Mouse (Mus musculus) right cerebral cortex, postnatal 14 days (tissue): Measurements from ENCODE around the gene Pramef12.
A peak's percentile ranks its signal among the peaks of the same experiment; 100 is the strongest.
"Not testable (repeated sequence)": the region's sequence is repeated elsewhere in the genome, so short reads cannot be mapped to it uniquely, and the experiment has no call there.

Experiments
- DNase-seq: peaks from one replicate; pipeline ENCODE4 v3.0.0; 2022

The Pramef12 gene

DNA sequence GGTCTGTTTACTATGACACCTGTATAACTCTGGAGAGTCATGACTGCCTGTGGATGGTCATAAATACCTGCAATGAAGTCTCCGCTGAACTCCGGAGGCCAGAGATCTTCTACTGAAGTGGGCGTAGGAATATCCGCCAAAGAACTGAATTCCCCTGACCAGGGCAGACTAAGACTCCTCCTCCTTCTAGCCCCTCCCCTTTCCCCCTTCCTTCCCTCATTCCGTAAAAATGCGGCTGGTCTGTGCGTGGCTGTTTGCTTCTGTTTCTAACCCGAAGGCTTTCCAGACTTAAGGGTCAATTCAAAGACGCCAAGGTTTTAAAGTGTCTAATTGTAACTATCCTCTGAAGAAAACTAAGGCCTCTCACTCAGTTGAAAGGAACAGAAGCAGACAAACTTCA lies at the start of gene Pramef12:
Gene Pramef12 (minus strand): TSS at position 175 of the 400 bp plus-strand sequence.
- DNase-seq: no peak

GRCm38 (mm10) chr4:144453217-144453616 lies 45.0 kb upstream of the Pramef12 start, which contains the start of gene Gm9944:
Gene Gm9944, minus strand, starts transcription at chr4:144453317.
- no peak for DNase-seq

- DNase-seq: no peak
Measured at GRCm38 (mm10) chr4:144448546-144448945, 40.3 kb upstream of the Pramef12 start.

GRCm38 (mm10) chr4:144441582-144441981 lies 33.3 kb upstream of the Pramef12 start:
- DNase-seq: no peak

DNA sequence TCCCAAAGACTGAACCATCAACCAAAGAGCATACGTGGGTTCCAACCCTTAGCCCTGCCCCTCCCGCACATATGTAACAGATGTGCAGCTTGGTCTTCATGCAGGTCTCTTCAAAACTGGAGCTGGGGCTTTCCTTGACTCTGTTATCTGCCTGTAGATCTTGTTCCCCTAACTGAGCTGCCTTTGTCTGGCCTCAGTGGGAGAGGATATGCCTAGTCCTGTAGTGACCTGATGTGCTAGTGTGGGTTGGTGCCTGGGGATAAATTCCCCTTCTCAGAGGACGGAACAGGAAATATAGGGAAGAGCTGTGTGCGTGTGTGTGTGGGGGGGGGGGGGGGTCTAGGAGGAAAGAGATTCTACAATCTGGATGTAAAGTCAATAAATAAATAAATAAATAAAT lies 32.8 kb upstream of the Pramef12 start:
- no peak for DNase-seq

- no peak for DNase-seq
Measured at GRCm38 (mm10) chr4:144438672-144439071, 30.4 kb upstream of the Pramef12 start, which contains the start of gene 1700012P22Rik. Gene 1700012P22Rik, minus strand, starts transcription at chr4:144438772.

DNA sequence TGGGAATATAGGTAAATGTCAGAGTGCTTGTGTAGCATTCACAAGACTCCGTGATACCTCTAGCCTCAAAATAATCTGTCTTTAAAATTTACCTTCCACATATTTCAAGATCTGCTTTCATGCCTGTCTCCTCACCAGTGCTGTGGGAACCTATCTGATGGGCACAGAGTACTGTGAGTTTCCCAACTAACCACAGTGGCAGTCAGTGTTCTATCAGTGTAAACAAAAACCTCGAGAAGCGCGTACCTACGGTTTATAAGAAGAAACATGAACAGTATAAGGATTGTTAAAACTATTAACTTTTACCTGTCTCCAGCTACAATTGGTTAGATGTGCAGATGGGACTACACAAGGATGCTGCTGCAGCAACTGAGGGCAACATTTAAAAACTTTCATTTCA lies 25.0 kb upstream of the Pramef12 start:
- no peak for DNase-seq

- DNase-seq: no peak
Measured at GRCm38 (mm10) chr4:144430723-144431122, 22.5 kb upstream of the Pramef12 start.

DNA sequence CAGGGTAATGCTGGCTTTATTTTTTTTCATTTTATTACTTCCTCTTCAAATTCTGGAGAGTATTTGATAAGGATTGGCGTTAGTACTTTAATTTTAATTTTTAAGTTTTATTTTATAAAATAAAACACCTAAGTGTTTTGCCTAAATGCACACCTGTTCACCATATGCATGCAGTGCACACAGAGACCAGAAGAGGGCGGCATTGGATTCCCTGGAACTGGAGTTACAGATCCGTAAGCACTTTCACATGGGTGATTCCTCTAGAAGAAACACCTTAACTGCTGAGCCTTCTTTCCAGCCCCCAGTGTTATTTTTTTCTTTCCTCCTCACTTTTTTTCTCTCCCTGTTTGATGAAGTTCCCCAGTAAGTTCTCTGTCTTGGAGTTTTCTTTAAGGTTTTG lies 20.6 kb upstream of the Pramef12 start:
- DNase-seq: peak; percentile 4

- no peak for DNase-seq
Measured at GRCm38 (mm10) chr4:144424590-144424989, 16.3 kb upstream of the Pramef12 start.

DNA sequence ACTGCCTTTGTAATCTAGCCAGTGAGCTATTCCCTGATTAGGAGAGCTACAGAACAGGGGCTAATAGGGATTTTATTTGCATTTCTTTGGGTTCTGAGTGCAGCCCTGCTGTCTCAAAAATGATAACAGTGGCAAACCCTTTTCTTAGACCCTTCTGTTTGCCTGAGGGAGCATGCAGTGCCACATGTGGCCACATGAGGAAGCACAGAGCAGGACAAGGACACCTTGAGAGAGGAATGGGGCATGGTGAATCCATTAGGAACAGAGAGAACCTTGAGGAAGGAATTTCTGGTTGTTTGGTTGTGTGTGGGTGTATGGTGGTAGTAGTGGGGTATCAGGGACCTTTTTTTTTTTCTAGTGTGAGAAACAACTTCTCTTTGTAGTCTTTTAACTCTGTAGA lies 12.4 kb upstream of the Pramef12 start:
- DNase-seq: no peak

GRCm38 (mm10) chr4:144406261-144406660 lies 2.0 kb downstream of the Pramef12 start:
- DNase-seq: no peak

DNA sequence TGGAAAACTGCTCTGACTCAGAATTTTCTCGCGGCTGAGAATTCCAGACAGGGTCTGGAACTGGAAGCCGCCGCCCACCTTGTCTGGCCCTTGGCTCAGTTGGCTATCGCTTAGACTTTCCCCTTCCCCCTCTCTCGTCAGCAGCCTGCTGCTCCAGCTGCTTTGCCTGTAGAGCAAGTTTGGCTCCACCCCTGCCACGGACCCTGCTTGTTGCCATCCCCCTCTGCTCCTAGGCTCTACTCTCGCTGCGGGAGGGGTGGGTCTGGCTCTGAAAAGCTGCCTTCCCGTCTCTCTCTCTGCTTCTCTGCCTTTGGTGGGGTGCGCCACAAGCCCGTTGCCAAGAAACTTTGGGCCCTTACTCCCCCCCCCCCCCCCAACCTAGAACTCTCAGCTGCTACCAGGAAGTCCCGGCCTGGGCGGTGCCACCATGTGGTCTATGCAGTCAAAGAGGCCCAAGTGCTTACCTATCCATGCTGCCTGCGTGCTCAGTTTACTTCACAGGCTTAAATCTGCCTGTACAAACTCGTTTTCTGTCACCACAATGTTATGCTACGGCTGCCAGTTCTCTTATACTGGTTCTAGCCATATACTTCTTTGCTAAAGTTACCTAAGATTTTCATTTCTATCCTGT lies 3.7 kb downstream of the Pramef12 start:
- no peak for DNase-seq

DNA sequence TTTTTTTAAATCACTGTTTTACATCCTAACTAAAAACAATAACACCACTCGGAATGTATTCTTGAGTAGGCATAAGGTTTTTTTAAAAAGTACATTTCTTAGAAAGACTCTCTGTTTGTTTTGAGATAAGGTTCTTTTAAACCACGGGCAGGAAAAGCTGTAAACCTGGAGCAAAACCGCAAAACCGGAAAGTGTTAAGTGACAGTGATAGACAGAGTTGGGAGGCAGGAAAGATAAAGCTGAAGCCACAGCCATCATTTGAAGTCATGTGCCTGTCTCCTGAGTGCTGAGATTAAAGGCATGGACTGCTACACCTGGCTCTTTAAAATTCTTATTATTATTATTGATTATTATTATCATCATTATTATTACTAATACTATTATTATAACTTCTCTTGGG lies 5.6 kb downstream of the Pramef12 start:
- DNase-seq: no peak

GRCm38 (mm10) chr4:144396316-144396715 lies 11.9 kb downstream of the Pramef12 start:
- no peak for DNase-seq

- DNase-seq: no peak
Measured at GRCm38 (mm10) chr4:144377911-144378310, 30.4 kb downstream of the Pramef12 start, which contains the start of gene Pramef20. Gene Pramef20, minus strand, starts transcription at chr4:144377933.

DNA sequence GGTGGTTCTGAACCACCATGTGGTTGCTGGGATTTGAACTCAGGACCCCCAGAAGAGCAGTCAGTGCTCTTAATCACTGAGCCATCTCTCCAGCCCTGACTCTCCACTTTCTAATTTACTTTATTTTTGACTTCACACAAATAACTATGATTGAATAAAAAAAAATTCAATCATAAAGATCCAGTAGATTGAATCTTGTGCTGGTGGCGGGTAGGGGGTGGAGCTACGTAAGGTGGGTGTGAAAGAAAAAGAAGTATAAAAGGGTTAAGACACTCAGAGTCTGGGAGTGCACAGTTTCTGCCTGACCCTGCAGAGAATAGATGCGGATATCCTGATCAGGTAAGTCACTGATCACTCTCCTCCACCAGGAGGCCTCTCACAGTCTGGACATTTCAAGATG lies 50.6 kb downstream of the Pramef12 start, which contains the start of gene Gm13119:
Gene Gm13119 (plus strand): TSS at position 301 of the 400 bp plus-strand sequence.
- DNase-seq: not testable (repeated sequence)
